Comparison of ENCODE assay signal across 8 mouse cellular contexts in the genomic region with DNA sequence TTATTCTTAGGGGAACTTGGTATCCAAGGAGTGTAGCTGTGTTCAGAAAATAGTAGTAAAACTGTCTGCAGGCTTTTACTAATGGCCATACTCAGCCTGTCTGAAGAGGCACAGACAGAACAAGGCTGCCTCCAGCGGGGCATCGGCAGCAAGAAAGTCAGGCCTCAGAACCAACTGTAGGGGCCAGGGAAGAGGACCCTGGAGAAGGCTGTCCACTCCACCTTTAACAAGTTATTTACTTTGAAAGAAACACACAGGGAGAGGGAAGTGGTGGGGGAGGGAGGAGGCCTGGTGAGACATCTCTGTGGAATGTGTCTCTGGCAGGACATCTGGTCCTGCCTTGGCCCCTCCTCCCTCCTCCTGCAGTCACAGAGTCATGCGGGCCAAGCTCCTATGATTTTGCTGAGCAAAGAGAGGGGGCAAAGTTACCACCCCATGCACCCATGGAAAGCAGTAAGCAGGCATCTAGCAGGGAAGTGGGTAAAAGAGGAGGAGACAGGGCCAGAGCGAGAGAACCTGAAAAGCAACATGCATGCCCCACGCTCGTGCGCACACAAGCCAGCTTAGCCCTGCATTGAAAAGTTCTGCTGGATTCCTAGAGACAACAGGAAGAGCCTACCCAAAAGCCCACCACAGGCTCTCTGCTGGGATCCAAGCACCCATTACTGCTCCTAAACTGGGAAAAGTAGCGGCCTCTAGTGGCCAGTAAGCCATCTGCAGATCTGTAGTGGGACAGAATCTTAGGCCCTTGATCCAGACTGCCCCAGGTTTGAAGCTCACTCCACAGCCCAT. TPM values are rescaled to one million over a fixed set of nuclear protein-coding genes. Genes with fewer than 3 reads are reported as not detected.
A peak's percentile ranks its signal among the peaks of the same experiment; 100 is the strongest.
DNase-seq lines count a peak whose midpoint lies in the region; ATAC-seq and TF ChIP-seq lines count a peak whose summit lies in the region.

No protein-coding gene starts in this region.

- peak overlapping the region; percentile 24; the same call in 1 of the 2 replicates for H3K4me2 ChIP-seq in limb, embryonic 11.5 days (ENCODE audit: low read depth, severe bottlenecking)
- no peak overlapping the region for H3K4me2 ChIP-seq in midbrain, embryonic 11.5 days

- no peak for ATAC-seq in CD4-positive, CD25-positive, alpha-beta regulatory T cell, adult 4 months
- ATAC-seq in common myeloid progenitor, adult 5-6 weeks (replicated peaks; ENCODE audit: low read depth, poor library complexity, severe bottlenecking): peak; percentile 46
- peak; percentile 7 for ATAC-seq in inflammation-experienced regulatory T-cells, adult 6 months
- 0 out of 2 replicates have a peak, but pooled peaks have one; percentile 14 for ATAC-seq in limb, embryonic 11.5 days (ENCODE audit: insufficient number of reproducible peaks, low FRiP score, low TSS enrichment, low read depth)
- peak; percentile 51 for ATAC-seq in midbrain, embryonic 11.5 days (ENCODE audit: low FRiP score)

- DNase-seq in CD4-positive, CD25-positive, alpha-beta regulatory T cell, adult 2 months (ENCODE audit: low read depth, low spot score): peak; percentile 78
- peak; percentile 85 for DNase-seq in gastrocnemius, postnatal 14 days
- peak; percentile 74 for DNase-seq in limb, embryonic 11.5 days (ENCODE audit: low spot score)
- DNase-seq in midbrain, embryonic 11.5 days (ENCODE audit: low spot score, missing footprints): peak; percentile 88

- H3K9me3 ChIP-seq in limb, embryonic 11.5 days (ENCODE audit: control insufficient read depth, low read length): no peaks in the 10 kb centered on the region
- H3K9me3 ChIP-seq in midbrain, embryonic 11.5 days (ENCODE audit: control insufficient read depth, low read length): no peaks in the 10 kb centered on the region

- peaks cover 43% of the 10 kb centered on the region for H3K4me1 ChIP-seq in limb, embryonic 11.5 days (ENCODE audit: control insufficient read depth, insufficient read depth, low read length)
- peaks cover 7% of the 10 kb centered on the region for H3K4me1 ChIP-seq in midbrain, embryonic 11.5 days (ENCODE audit: control insufficient read depth, insufficient read depth, low read length)
- peaks cover 58% of the 10 kb centered on the region for H3K4me1 ChIP-seq in small intestine, adult 2 months (ENCODE audit: control insufficient read depth, insufficient read depth, insufficient read length, low read length)

- H3K27ac ChIP-seq in limb, embryonic 11.5 days (replicated peaks; ENCODE audit: low read depth, low read length): peak overlapping the region; percentile 95
- no peak overlapping the region for H3K27ac ChIP-seq in midbrain, embryonic 11.5 days (ENCODE audit: low read depth, low read length)
- H3K27ac ChIP-seq in small intestine, adult 2 months (ENCODE audit: insufficient read depth, low read depth, low read length): peak overlapping the region; percentile 100

- TF ChIP-seq CTCF in small intestine, adult 2 months (IDR thresholded peaks at IDR 0.05; ENCODE audit: extremely low read depth, insufficient read length, insufficient replicate concordance, low read depth, low read length): peak; percentile 88; the same call in 1 of the 2 replicates

- WGBS in limb, embryonic 11.5 days: 7% methylated on average over 8 of the region's 8 CpGs
- 18% methylated on average over 8 of the region's 8 CpGs for WGBS in midbrain, embryonic 11.5 days
- 11% methylated on average over 8 of the region's 8 CpGs for WGBS in small intestine, adult 2 months

- H3K4me3 ChIP-seq in limb, embryonic 11.5 days (ENCODE audit: low read depth, low read length): no peak overlapping the region; the same call in 1 of the 2 replicates
- no peak overlapping the region for H3K4me3 ChIP-seq in midbrain, embryonic 11.5 days (ENCODE audit: low read depth, low read length)
- peak overlapping the region; percentile 19; the same call in 1 of the 2 replicates for H3K4me3 ChIP-seq in small intestine, adult 2 months (ENCODE audit: low read depth, low read length)

- H3K36me3 ChIP-seq in limb, embryonic 11.5 days (ENCODE audit: control insufficient read depth, insufficient read depth, low read length): no peaks in the 10 kb centered on the region; the same call in 1 of the 2 replicates
- H3K36me3 ChIP-seq in midbrain, embryonic 11.5 days (ENCODE audit: control insufficient read depth, insufficient read depth, low read length): no peaks in the 10 kb centered on the region
- H3K36me3 ChIP-seq in small intestine, adult 2 months (ENCODE audit: control insufficient read depth, insufficient read depth, low read length): no peaks in the 10 kb centered on the region

- H3K27me3 ChIP-seq in limb, embryonic 11.5 days (ENCODE audit: control insufficient read depth, insufficient read depth, low read length): no peaks in the 10 kb centered on the region
- no peaks in the 10 kb centered on the region for H3K27me3 ChIP-seq in midbrain, embryonic 11.5 days (ENCODE audit: control insufficient read depth, insufficient read depth, low read length)
- H3K27me3 ChIP-seq in small intestine, adult 2 months (ENCODE audit: control insufficient read depth, insufficient read depth, low read length): no peaks in the 10 kb centered on the region

- TF ChIP-seq POLR2A in small intestine, adult 2 months (IDR thresholded peaks at IDR 0.05; ENCODE audit: low read depth, low read length): peak; percentile 41; the same call in 1 of the 2 replicates

- intact Hi-C loops in gastrocnemius, postnatal 14 days (cut with DNase I; ENCODE audit: low total_unique reads): no loop called here

- H3K9ac ChIP-seq in limb, embryonic 11.5 days (ENCODE audit: low read length): peak overlapping the region; percentile 17
- H3K9ac ChIP-seq in midbrain, embryonic 11.5 days (ENCODE audit: low read length): no peak overlapping the region

RNA-seq across cellular contexts. Expression of a gene that starts 12.2 kb away (rescaled TPM):
- 1 to 10 TPM; 2.3 to 5.2 TPM for polyA plus RNA-seq in CD4-positive, CD25-positive, alpha-beta regulatory T cell, adult 4 months (2017; shearing (Covaris generic))
- 0.37 TPM in 1 of 2 replicates, not detected in the other for total RNA-seq in common myeloid progenitor, adult 5-6 weeks (2017)
- 10 to 100 TPM; 27.1 to 50.8 TPM for total RNA-seq in gastrocnemius, postnatal 14 days (2021)
- polyA plus RNA-seq in inflammation-experienced regulatory T-cells, adult 6 months (2017; shearing (Covaris generic)): 1 to 10 TPM; 2.0 to 4.6 (median 2.2) TPM
- polyA plus RNA-seq in limb, embryonic 11.5 days (2014; fragmentation: Nextera tagmentation; extraction: Ambion mirVana): 0.29 and 0.71 TPM in 2 replicates
- 0.28 and 0.52 TPM in 2 replicates for polyA plus RNA-seq in midbrain, embryonic 11.5 days (2014; fragmentation: Nextera tagmentation; extraction: Ambion mirVana)
- polyA plus RNA-seq in small intestine, adult 2 months (2012; rRNA removed): 6.4 and 8.2 TPM in 2 replicates

RNA-seq across cellular contexts. Expression of a gene that starts 16.9 kb away (rescaled TPM):
- polyA plus RNA-seq in CD4-positive, CD25-positive, alpha-beta regulatory T cell, adult 4 months (2017; shearing (Covaris generic)): 10 to 100 TPM; 61.0 to 96.6 TPM
- 141 and 159 TPM in 2 replicates for total RNA-seq in common myeloid progenitor, adult 5-6 weeks (2017)
- total RNA-seq in gastrocnemius, postnatal 14 days (2021): 100 to 1,000 TPM in 1 of 2 experiments, 10 to 100 TPM in 1; 98.8 to 124 TPM
- 10 to 100 TPM; 50.5 to 86.1 (median 61.6) TPM for polyA plus RNA-seq in inflammation-experienced regulatory T-cells, adult 6 months (2017; shearing (Covaris generic))
- polyA plus RNA-seq in limb, embryonic 11.5 days (2014; fragmentation: Nextera tagmentation; extraction: Ambion mirVana): 63.2 and 67.9 TPM in 2 replicates
- 74.1 and 79.9 TPM in 2 replicates for polyA plus RNA-seq in midbrain, embryonic 11.5 days (2014; fragmentation: Nextera tagmentation; extraction: Ambion mirVana)
- 119 and 327 TPM in 2 replicates for polyA plus RNA-seq in small intestine, adult 2 months (2012; rRNA removed)

RNA-seq across cellular contexts. Expression of a gene that starts 50.7 kb away (rescaled TPM):
- 10 to 100 TPM; 81.6 to 97.8 TPM for polyA plus RNA-seq in CD4-positive, CD25-positive, alpha-beta regulatory T cell, adult 4 months (2017; shearing (Covaris generic))
- 79.4 and 79.7 TPM in 2 replicates for total RNA-seq in common myeloid progenitor, adult 5-6 weeks (2017)
- 10 to 100 TPM; 78.4 to 79.8 TPM for total RNA-seq in gastrocnemius, postnatal 14 days (2021)
- polyA plus RNA-seq in inflammation-experienced regulatory T-cells, adult 6 months (2017; shearing (Covaris generic)): 10 to 100 TPM; 68.7 to 89.9 (median 76.3) TPM
- polyA plus RNA-seq in limb, embryonic 11.5 days (2014; fragmentation: Nextera tagmentation; extraction: Ambion mirVana): 78.7 and 81.8 TPM in 2 replicates
- polyA plus RNA-seq in midbrain, embryonic 11.5 days (2014; fragmentation: Nextera tagmentation; extraction: Ambion mirVana): 88.1 and 93.2 TPM in 2 replicates
- polyA plus RNA-seq in small intestine, adult 2 months (2012; rRNA removed): 5.2 and 10.1 TPM in 2 replicates
